Mouse (Mus musculus): ENCODE data around the gene Kcnj4.

DNA sequence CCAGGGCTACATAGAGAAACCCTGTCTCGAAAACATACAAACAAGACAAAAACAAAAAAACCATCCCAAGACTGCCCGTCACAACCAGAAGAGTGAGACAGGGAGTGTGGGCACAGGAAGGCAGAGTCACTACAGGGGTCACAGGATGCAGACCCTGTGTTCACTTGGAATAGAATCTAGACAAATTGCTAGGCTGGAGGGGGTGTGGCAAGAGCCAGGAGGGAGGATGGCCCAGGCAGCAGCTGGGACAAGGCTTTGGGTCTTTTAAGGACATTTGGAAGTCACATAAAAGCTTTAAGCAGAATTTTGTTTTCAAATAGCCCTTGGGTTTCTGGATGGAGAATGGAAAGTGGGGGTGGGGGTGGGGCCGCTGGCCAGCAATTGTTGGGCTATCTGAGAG is 13.5 kb upstream of the Kcnj4 start:
- TF ChIP-seq CTCF (IDR thresholded peaks at IDR 0.05; ENCODE audit: low read depth) (no peak), EP300 (IDR thresholded peaks at IDR 0.05; ENCODE audit: low read depth) (no peak)

Measured in liver, embryonic 14.5 days (tissue).